Mouse (Mus musculus): ENCODE measurements at regions not wholly inside any gene's neighbourhood (a gene's known extent, or its start where the extent isn't known, plus 50 kb on each side); places are given as distances from the start of the nearest gene placed in this dataset.

DNA sequence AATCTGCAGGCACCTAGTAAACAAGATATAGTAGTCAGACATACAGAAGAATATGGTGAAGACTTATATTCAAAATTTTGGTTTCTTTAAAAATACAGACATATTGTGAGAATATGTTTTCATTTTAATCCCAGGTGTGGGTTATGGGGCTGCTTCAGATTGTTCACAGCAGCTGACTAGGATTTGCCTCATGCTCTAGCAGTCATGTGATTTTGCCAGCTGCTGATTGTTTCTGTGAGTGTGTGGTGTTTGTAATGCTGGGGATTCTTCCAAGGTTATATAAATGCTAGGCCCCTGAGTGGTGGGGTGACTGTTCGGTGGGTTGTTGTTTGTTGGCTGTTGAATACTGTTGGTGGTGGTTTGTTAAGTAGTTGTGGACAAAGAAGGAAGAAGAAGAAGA is 97.9 kb upstream of the Rbms1 start:
- H3K9ac ChIP-seq = no peak overlapping the region
- no peaks in the 10 kb centered on the region for H3K9me3 ChIP-seq
- H3K27me3 ChIP-seq = no peaks in the 10 kb centered on the region
- no peak for ATAC-seq (ENCODE audit: insufficient number of reproducible peaks, low FRiP score, low TSS enrichment, low read depth)
- H3K4me3 ChIP-seq = no peak overlapping the region
- peaks cover 13% of the 10 kb centered on the region for H3K4me1 ChIP-seq
- no peaks in the 10 kb centered on the region for H3K36me3 ChIP-seq
- 68% methylated on average over 1 of the region's 1 CpGs for WGBS
- H3K4me2 ChIP-seq = no peak overlapping the region
- no peak overlapping the region for H3K27ac ChIP-seq

DNA sequence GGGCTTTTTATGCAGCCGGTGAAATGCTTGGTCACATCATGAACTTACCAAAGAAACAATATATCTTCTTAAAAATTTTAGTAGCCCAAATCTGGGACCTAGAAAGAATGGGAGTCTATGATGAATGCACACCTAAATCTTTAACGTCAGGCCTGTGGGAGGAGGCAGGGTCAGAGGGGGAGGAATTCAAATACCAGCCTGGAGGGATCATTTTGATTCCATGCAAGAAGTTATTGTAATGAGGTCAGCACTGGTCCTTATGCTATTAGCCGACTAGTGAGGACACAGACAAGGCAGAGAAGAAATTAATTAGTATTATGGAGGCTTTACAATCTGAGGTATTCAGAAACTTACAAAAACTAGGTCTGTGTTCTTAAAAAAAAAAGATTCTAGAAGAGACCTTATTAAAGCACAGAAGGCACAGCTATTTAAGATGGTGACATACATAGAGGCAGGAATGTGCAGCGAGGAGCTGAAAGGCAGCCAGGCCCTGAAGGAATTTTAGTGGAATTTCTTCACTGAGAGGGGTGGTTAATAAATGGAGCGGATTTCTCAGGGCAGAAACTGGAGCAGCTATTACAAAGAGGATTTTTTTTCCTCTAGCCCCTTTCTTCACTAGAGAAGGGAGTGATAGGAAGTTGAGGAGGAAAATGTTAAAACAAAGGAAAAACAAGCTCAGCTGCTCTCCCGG is 95.7 kb upstream of the Rbms1 start:
- H3K36me3 ChIP-seq = no peaks in the 10 kb centered on the region
- no peak overlapping the region for H3K4me2 ChIP-seq
- WGBS = 14% methylated on average over 6 of the region's 6 CpGs
- peak overlapping the region; percentile 43 for H3K27ac ChIP-seq
- H3K27me3 ChIP-seq = no peaks in the 10 kb centered on the region
- peaks cover 13% of the 10 kb centered on the region for H3K4me1 ChIP-seq
- H3K4me3 ChIP-seq = no peak overlapping the region
- no peak overlapping the region for H3K9ac ChIP-seq
- 0 out of 2 replicates have a peak, but pooled peaks have one; percentile 67 for ATAC-seq (ENCODE audit: insufficient number of reproducible peaks, low FRiP score, low TSS enrichment, low read depth)
- no peaks in the 10 kb centered on the region for H3K9me3 ChIP-seq

- Histone ChIP-seq H3K27ac (no peak overlapping the region), H3K4me2 (no peak overlapping the region), H3K9me3 (no peaks in the 10 kb centered on the region), H3K4me1 (no peaks in the 10 kb centered on the region), H3K9ac (no peak overlapping the region), H3K27me3 (no peaks in the 10 kb centered on the region), H3K36me3 (no peaks in the 10 kb centered on the region), H3K4me3 (no peak overlapping the region)
- no peak for ATAC-seq (ENCODE audit: insufficient number of reproducible peaks, low FRiP score, low TSS enrichment, low read depth)
- WGBS = 53% methylated on average over 9 of the region's 9 CpGs
These were observed 89.3 kb upstream of the Rbms1 start for GRCm38 (mm10) chr2:61052296-61052695.

DNA sequence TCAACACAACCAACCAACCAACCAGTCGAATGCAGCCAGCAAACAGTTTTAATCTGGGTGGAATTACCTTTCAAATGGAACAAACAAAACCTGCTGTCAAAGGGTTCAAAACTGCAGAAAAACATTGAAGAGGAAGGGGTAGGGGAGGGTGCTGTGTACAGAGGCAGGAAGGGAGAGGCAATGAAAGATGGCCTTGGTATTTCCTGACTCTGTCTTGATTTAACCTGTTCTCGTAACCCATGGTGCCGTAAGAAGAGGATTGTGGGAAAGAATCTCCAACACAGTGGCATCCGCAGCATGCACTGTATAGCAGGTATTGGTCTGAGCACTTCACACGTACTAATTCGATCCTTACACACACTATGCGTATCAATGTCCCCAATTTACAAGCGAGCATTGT is 88.8 kb upstream of the Rbms1 start:
- ATAC-seq (ENCODE audit: insufficient number of reproducible peaks, low FRiP score, low TSS enrichment, low read depth) = no peak
- 79% methylated on average over 8 of the region's 8 CpGs for WGBS
- Histone ChIP-seq H3K9ac (no peak overlapping the region), H3K27ac (no peak overlapping the region), H3K4me2 (no peak overlapping the region), H3K27me3 (no peaks in the 10 kb centered on the region), H3K4me1 (no peaks in the 10 kb centered on the region), H3K9me3 (no peaks in the 10 kb centered on the region), H3K36me3 (no peaks in the 10 kb centered on the region), H3K4me3 (no peak overlapping the region)

GRCm38 (mm10) chr2:61046111-61046767 is 83.2 kb upstream of the Rbms1 start:
- no peaks in the 10 kb centered on the region for H3K9me3 ChIP-seq
- H3K36me3 ChIP-seq = no peaks in the 10 kb centered on the region
- no peak overlapping the region for H3K27ac ChIP-seq
- H3K4me1 ChIP-seq = no peaks in the 10 kb centered on the region
- no peak overlapping the region for H3K9ac ChIP-seq
- H3K27me3 ChIP-seq = no peaks in the 10 kb centered on the region
- no peak overlapping the region for H3K4me3 ChIP-seq
- no peak overlapping the region for H3K4me2 ChIP-seq
- 80% methylated on average over 5 of the region's 5 CpGs for WGBS
- ATAC-seq (ENCODE audit: insufficient number of reproducible peaks, low FRiP score, low TSS enrichment, low read depth) = no peak

- 72% methylated on average over 6 of the region's 6 CpGs for WGBS
These were observed 82.5 kb upstream of the Rbms1 start for GRCm38 (mm10) chr2:61045467-61045866.

GRCm38 (mm10) chr2:61032920-61033319 is 69.9 kb upstream of the Rbms1 start:
- 76% methylated on average over 1 of the region's 1 CpGs for WGBS
- H3K27ac ChIP-seq = no peak overlapping the region

More at GRCm38 (mm10) chr2:61045467-61045866, 82.5 kb upstream of the Rbms1 start:
- no peaks in the 10 kb centered on the region for H3K4me1 ChIP-seq
- no peaks in the 10 kb centered on the region for H3K9me3 ChIP-seq
- no peaks in the 10 kb centered on the region for H3K36me3 ChIP-seq
- no peak overlapping the region for H3K27ac ChIP-seq
- ATAC-seq (ENCODE audit: insufficient number of reproducible peaks, low FRiP score, low TSS enrichment, low read depth) = no peak
- H3K4me3 ChIP-seq = no peak overlapping the region
- no peaks in the 10 kb centered on the region for H3K27me3 ChIP-seq
- no peak overlapping the region for H3K4me2 ChIP-seq
- no peak overlapping the region for H3K9ac ChIP-seq

DNA sequence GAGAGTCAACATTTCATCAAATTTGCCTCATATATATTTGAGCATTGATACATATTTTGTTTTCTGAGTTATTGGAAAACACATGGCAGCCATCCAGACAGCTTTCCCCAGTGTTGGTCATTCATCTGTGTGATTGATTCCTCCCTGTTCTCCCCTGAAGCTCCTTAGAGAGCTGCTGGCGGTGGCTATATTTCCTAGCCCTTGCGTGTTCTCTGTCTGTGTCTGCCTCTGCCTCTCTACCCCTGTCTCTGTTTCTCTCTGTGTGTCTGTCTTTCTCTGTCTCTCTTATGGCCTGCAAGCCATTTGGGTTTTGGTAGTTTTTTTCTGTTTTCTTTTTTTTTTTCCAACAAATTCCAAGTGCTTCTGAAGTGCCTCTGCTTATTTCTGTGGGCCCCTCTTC is 66.7 kb upstream of the Rbms1 start:
- WGBS = 81% methylated on average over 2 of the region's 2 CpGs
- H3K9me3 ChIP-seq = no peaks in the 10 kb centered on the region
- no peak overlapping the region for H3K4me3 ChIP-seq
- ATAC-seq (ENCODE audit: insufficient number of reproducible peaks, low FRiP score, low TSS enrichment, low read depth) = no peak
- no peak overlapping the region for H3K27ac ChIP-seq
- H3K36me3 ChIP-seq = no peaks in the 10 kb centered on the region
- H3K9ac ChIP-seq = no peak overlapping the region
- H3K4me1 ChIP-seq = 0 out of 2 replicates have a peak, but pooled peaks cover 3% of the 10 kb centered on the region
- no peaks in the 10 kb centered on the region for H3K27me3 ChIP-seq
- no peak overlapping the region for H3K4me2 ChIP-seq

More at GRCm38 (mm10) chr2:61032920-61033319, 69.9 kb upstream of the Rbms1 start:
- no peak overlapping the region for H3K4me3 ChIP-seq
- H3K9me3 ChIP-seq = no peaks in the 10 kb centered on the region
- H3K36me3 ChIP-seq = no peaks in the 10 kb centered on the region
- no peaks in the 10 kb centered on the region for H3K4me1 ChIP-seq
- no peaks in the 10 kb centered on the region for H3K27me3 ChIP-seq
- no peak overlapping the region for H3K4me2 ChIP-seq
- no peak for ATAC-seq (ENCODE audit: insufficient number of reproducible peaks, low FRiP score, low TSS enrichment, low read depth)
- H3K9ac ChIP-seq = no peak overlapping the region

- H3K9me3 ChIP-seq = no peaks in the 10 kb centered on the region
- H3K9ac ChIP-seq = no peak overlapping the region
- 79% methylated on average over 2 of the region's 2 CpGs for WGBS
- no peak for ATAC-seq (ENCODE audit: insufficient number of reproducible peaks, low FRiP score, low TSS enrichment, low read depth)
- no peaks in the 10 kb centered on the region for H3K36me3 ChIP-seq
- no peak overlapping the region for H3K4me3 ChIP-seq
- no peak overlapping the region for H3K4me2 ChIP-seq
- H3K4me1 ChIP-seq = 0 out of 2 replicates have a peak, but pooled peaks cover 3% of the 10 kb centered on the region
- no peak overlapping the region for H3K27ac ChIP-seq
- H3K27me3 ChIP-seq = no peaks in the 10 kb centered on the region
These were observed 65.6 kb upstream of the Rbms1 start for GRCm38 (mm10) chr2:61028578-61028977.

GRCm38 (mm10) chr2:61027686-61028085 is 64.7 kb upstream of the Rbms1 start:
- no peak overlapping the region for H3K27ac ChIP-seq
- H3K9ac ChIP-seq = no peak overlapping the region
- no peaks in the 10 kb centered on the region for H3K36me3 ChIP-seq
- no peak overlapping the region for H3K4me2 ChIP-seq
- H3K4me3 ChIP-seq = no peak overlapping the region
- no peaks in the 10 kb centered on the region for H3K9me3 ChIP-seq
- 0 out of 2 replicates have a peak, but pooled peaks cover 3% of the 10 kb centered on the region for H3K4me1 ChIP-seq
- no peaks in the 10 kb centered on the region for H3K27me3 ChIP-seq
- no peak for ATAC-seq (ENCODE audit: insufficient number of reproducible peaks, low FRiP score, low TSS enrichment, low read depth)
- 74% methylated on average over 4 of the region's 4 CpGs for WGBS

- no peak overlapping the region for H3K4me3 ChIP-seq
- H3K36me3 ChIP-seq = no peaks in the 10 kb centered on the region
- 0 out of 2 replicates have a peak, but pooled peaks cover 3% of the 10 kb centered on the region for H3K4me1 ChIP-seq
- no peaks in the 10 kb centered on the region for H3K9me3 ChIP-seq
- ATAC-seq (ENCODE audit: insufficient number of reproducible peaks, low FRiP score, low TSS enrichment, low read depth) = no peak
- WGBS = 86% methylated on average over 5 of the region's 5 CpGs
- no peaks in the 10 kb centered on the region for H3K27me3 ChIP-seq
- H3K27ac ChIP-seq = no peak overlapping the region
- H3K4me2 ChIP-seq = no peak overlapping the region
- H3K9ac ChIP-seq = no peak overlapping the region
These were observed 59.4 kb upstream of the Rbms1 start for GRCm38 (mm10) chr2:61022411-61022810.

GRCm38 (mm10) chr2:61020791-61021190 is 57.8 kb upstream of the Rbms1 start:
- Histone ChIP-seq H3K9ac (no peak overlapping the region), H3K27me3 (no peaks in the 10 kb centered on the region), H3K36me3 (no peaks in the 10 kb centered on the region), H3K4me1 (0 out of 2 replicates have a peak, but pooled peaks cover under 1% of the 10 kb centered on the region), H3K4me2 (no peak overlapping the region), H3K27ac (no peak overlapping the region), H3K9me3 (no peaks in the 10 kb centered on the region), H3K4me3 (no peak overlapping the region)
- no peak for ATAC-seq (ENCODE audit: insufficient number of reproducible peaks, low FRiP score, low TSS enrichment, low read depth)
- WGBS = 54% methylated on average over 4 of the region's 4 CpGs
